Mouse (Mus musculus) cerebellum, adult 11-12 months (tissue): ENCODE data around the gene Nrcam.
"Not testable (repeated sequence)": the region's sequence is repeated elsewhere in the genome, so short reads cannot be mapped to it uniquely, and the experiment has no call there.

Experiments used
- DNase-seq: peaks from one replicate; pipeline ENCODE4 v3.0.0; 2022

Nrcam gene

GRCm38 (mm10) chr12:44328381-44329315 is at the start of gene Nrcam:
Nrcam (plus strand) TSS chr12:44328885.
- peak; percentile 78 for DNase-seq

- not testable (repeated sequence) for DNase-seq
Measured at GRCm38 (mm10) chr12:44280147-44280546, 48.5 kb upstream of the Nrcam start.

- DNase-seq = no peak
Measured at GRCm38 (mm10) chr12:44281534-44281933, 47.2 kb upstream of the Nrcam start.

GRCm38 (mm10) chr12:44283378-44283777 is 45.3 kb upstream of the Nrcam start:
- DNase-seq = no peak

GRCm38 (mm10) chr12:44286992-44287391 is 41.7 kb upstream of the Nrcam start:
- no peak for DNase-seq

- DNase-seq = peak; percentile 33
Measured at GRCm38 (mm10) chr12:44292281-44292680, 36.4 kb upstream of the Nrcam start.

- DNase-seq = no peak
Measured at GRCm38 (mm10) chr12:44300793-44301192, 27.9 kb upstream of the Nrcam start.

GRCm38 (mm10) chr12:44304012-44304411 is 24.7 kb upstream of the Nrcam start:
- DNase-seq = no peak

GRCm38 (mm10) chr12:44304869-44305268 is 23.8 kb upstream of the Nrcam start:
- no peak for DNase-seq

GRCm38 (mm10) chr12:44308221-44308620 is 20.5 kb upstream of the Nrcam start:
- no peak for DNase-seq

GRCm38 (mm10) chr12:44315212-44315611 is 13.5 kb upstream of the Nrcam start:
- DNase-seq = no peak

GRCm38 (mm10) chr12:44325091-44325490 is 3.6 kb upstream of the Nrcam start:
- no peak for DNase-seq

GRCm38 (mm10) chr12:44327452-44327851 is 1.2 kb upstream of the Nrcam start:
- peak; percentile 26 for DNase-seq

GRCm38 (mm10) chr12:44329316-44330215 is 881 bp downstream of the Nrcam start:
- peak; percentile 67 for DNase-seq

- DNase-seq = peak; percentile 28
Measured at GRCm38 (mm10) chr12:44330216-44330719, 1.6 kb downstream of the Nrcam start.

- no peak for DNase-seq
Measured at GRCm38 (mm10) chr12:44337136-44337640, 8.5 kb downstream of the Nrcam start.

GRCm38 (mm10) chr12:44338195-44338622 is 9.5 kb downstream of the Nrcam start:
- DNase-seq = no peak

GRCm38 (mm10) chr12:44344075-44344474 is 15.4 kb downstream of the Nrcam start:
- no peak for DNase-seq

GRCm38 (mm10) chr12:44345251-44345650 is 16.6 kb downstream of the Nrcam start:
- no peak for DNase-seq

- no peak for DNase-seq
Measured at GRCm38 (mm10) chr12:44346143-44346542, 17.5 kb downstream of the Nrcam start.

- no peak for DNase-seq
Measured at GRCm38 (mm10) chr12:44355116-44355515, 26.4 kb downstream of the Nrcam start.

GRCm38 (mm10) chr12:44357460-44357859 is 28.8 kb downstream of the Nrcam start:
- no peak for DNase-seq

GRCm38 (mm10) chr12:44357881-44358280 is 29.2 kb downstream of the Nrcam start:
- DNase-seq = no peak
